22 mouse cellular contexts compared by ENCODE assay signal in genomic region chr3:58561437-58561836, GRCm38 (mm10). TPM values are rescaled to one million over a fixed set of nuclear protein-coding genes. Genes with fewer than 3 reads are reported as not detected.
DNase-seq lines count a peak whose midpoint lies in the region; ATAC-seq and TF ChIP-seq lines count a peak whose summit lies in the region.
"Had no signal": no experiment of that assay in that cellular context is flagged by ENCODE, and none has a peak within 500 bp of the region (broad histone marks: within the 10 kb centered on the region; RNA-seq: fewer than 3 reads in every experiment).

No protein-coding gene starts in this region.

- in situ Hi-C loops in ES-E14 (cut with MboI; ENCODE audit: low sequenced_read_pairs in 2 of 2, unreplicated experiment in 2 of 2): no loop called here

- no peak overlapping the region for H3K27ac ChIP-seq in kidney, embryonic 16.5 days (ENCODE audit: low read length)
- peak overlapping the region; percentile 85; the same call in 1 of the 2 replicates for H3K27ac ChIP-seq in ES-E14 (ENCODE audit: insufficient read depth, low read depth, low read length, poor library complexity, severe bottlenecking)
- H3K27ac ChIP-seq: forebrain, embryonic 10.5 days; gastrocnemius, adult 2 months; liver, embryonic 12.5 days; lung, embryonic 15.5 days; midbrain, embryonic 12.5 days; neural tube, embryonic 15.5 days had no signal

- H3K36me3 ChIP-seq in kidney, embryonic 16.5 days (ENCODE audit: insufficient read depth, low read length): peaks cover 9% of the 10 kb centered on the region; the same call in 1 of the 2 replicates
- peaks cover 6% of the 10 kb centered on the region for H3K36me3 ChIP-seq in ES-E14 (ENCODE audit: control insufficient read depth, insufficient read depth, low read length, poor library complexity, severe bottlenecking)

- no peak for ATAC-seq in kidney, embryonic 16.5 days (ENCODE audit: low FRiP score, low TSS enrichment)
- ATAC-seq: forebrain, postnatal 0 days; hindbrain, embryonic 16.5 days; intestine, embryonic 16.5 days; liver, embryonic 12.5 days had no signal

- H3K9me3 ChIP-seq in kidney, embryonic 16.5 days (ENCODE audit: low read length): no peaks in the 10 kb centered on the region
- no peaks in the 10 kb centered on the region for H3K9me3 ChIP-seq in ES-E14 (ENCODE audit: control insufficient read depth, insufficient read depth, low read depth, low read length)
- H3K9me3 ChIP-seq: lung, embryonic 15.5 days; midbrain, embryonic 12.5 days; neural tube, embryonic 15.5 days had no signal

- no peak overlapping the region for H3K4me3 ChIP-seq in kidney, embryonic 16.5 days (ENCODE audit: low read length)
- no peak overlapping the region for H3K4me3 ChIP-seq in ES-E14 (ENCODE audit: insufficient read depth in 1 of 2, low read depth in 1 of 2, low read length in 2 of 2, poor library complexity in 1 of 2, severe bottlenecking in 1 of 2)
- H3K4me3 ChIP-seq: forebrain, embryonic 10.5 days; gastrocnemius, adult 2 months; liver, embryonic 12.5 days; lung, embryonic 15.5 days; midbrain, embryonic 12.5 days; myocyte; neural tube, embryonic 15.5 days had no signal

- H3K4me2 ChIP-seq in kidney, embryonic 16.5 days (replicated peaks; ENCODE audit: low read depth, low read length): no peak overlapping the region
- H3K4me2 ChIP-seq: liver, embryonic 12.5 days; lung, embryonic 15.5 days; midbrain, embryonic 12.5 days; neural tube, embryonic 15.5 days had no signal

- no peak for TF ChIP-seq POLR2A in brain, embryonic 14.5 days (IDR thresholded peaks at IDR 0.05; ENCODE audit: borderline replicate concordance, extremely low read depth, insufficient read depth, insufficient read length, poor library complexity, severe bottlenecking)

- WGBS in kidney, embryonic 16.5 days: 55% methylated on average over 2 of the region's 2 CpGs

- H3K27me3 ChIP-seq in kidney, embryonic 16.5 days (ENCODE audit: insufficient read depth, low read length): no peaks in the 10 kb centered on the region
- H3K27me3 ChIP-seq: CH12.LX; liver, embryonic 12.5 days; lung, embryonic 15.5 days; midbrain, embryonic 12.5 days; neural tube, embryonic 15.5 days had no signal

- H3K4me1 ChIP-seq in kidney, embryonic 16.5 days (ENCODE audit: insufficient read depth, low read length): no peaks in the 10 kb centered on the region
- H3K4me1 ChIP-seq in ES-E14 (ENCODE audit: control insufficient read depth in 2 of 2, insufficient read depth in 2 of 2, low read length in 2 of 2, poor library complexity in 1 of 2): peaks cover 0 to 7% of the 10 kb centered on the region in 2 experiments; a peak in 1 of 4 replicates
- H3K4me1 ChIP-seq: liver, embryonic 12.5 days; lung, embryonic 15.5 days; midbrain, embryonic 12.5 days; neural tube, embryonic 15.5 days had no signal

- no peak for TF ChIP-seq CTCF in brain, embryonic 14.5 days (IDR thresholded peaks at IDR 0.05; ENCODE audit: borderline replicate concordance, extremely low read depth, insufficient read depth, insufficient read length)

- H3K9ac ChIP-seq in kidney, embryonic 16.5 days (replicated peaks; ENCODE audit: low read length): no peak overlapping the region
- no peak overlapping the region for H3K9ac ChIP-seq in ES-E14 (ENCODE audit: insufficient read depth, low read depth, low read length, poor library complexity, severe bottlenecking)
- H3K9ac ChIP-seq: forebrain, postnatal 0 days; liver, embryonic 12.5 days; lung, embryonic 15.5 days; midbrain, embryonic 12.5 days; neural tube, embryonic 15.5 days had no signal

- peak; percentile 28 for DNase-seq in embryo, embryonic 10.5 days (ENCODE audit: low spot score)
- DNase-seq in embryo, embryonic 9.5 days (ENCODE audit: extremely low spot score): no peak
- DNase-seq in kidney, postnatal 14 days: peak; percentile 16
- peak; percentile 47 for DNase-seq in ES-E14 (ENCODE audit: low read depth, low spot score)
- DNase-seq in brain, embryonic 14.5 days (ENCODE audit: low read depth): peak; percentile 5
- no peak for DNase-seq in layer of hippocampus, adult 9-10 months (ENCODE audit: low spot score)
- DNase-seq in frontal cortex, postnatal 25 days (ENCODE audit: low spot score in 2 of 2): no peak
- DNase-seq: cerebellum, adult 9-10 months; forebrain, postnatal 0 days; gastrocnemius, adult 2 months; lung, postnatal 4 days; thymus, adult 2 months had no signal

TF ChIP-seq in ES-E14, 5 proteins besides CTCF, POLR2A, EP300 and RAD21:
- no peak for TF ChIP-seq CHD2 (IDR thresholded peaks at IDR 0.05; ENCODE audit: low read depth, low read length)
- peak; percentile 34; the same call in 1 of the 2 replicates for TF ChIP-seq ZNF384 (IDR thresholded peaks at IDR 0.05; ENCODE audit: low read depth, low read length)

RNA-seq across cellular contexts. Expression of gene Selenot, which starts 15.0 kb away (rescaled TPM):
- polyA plus RNA-seq in kidney, embryonic 16.5 days (2015; fragmentation: Nextera tagmentation; extraction: Ambion mirVana): 24.3 and 27.3 TPM in 2 replicates
- total RNA-seq in ES-E14 (2012; rRNA removed): 156 and 184 TPM in 2 replicates
- polyA plus RNA-seq in brain, embryonic 14.5 days (2012; rRNA removed): 47.9 and 69.2 TPM in 2 replicates

RNA-seq across cellular contexts. Expression of gene Serp1, which starts 35.7 kb away (rescaled TPM):
- 143 and 156 TPM in 2 replicates for polyA plus RNA-seq in kidney, embryonic 16.5 days (2015; fragmentation: Nextera tagmentation; extraction: Ambion mirVana)
- total RNA-seq in ES-E14 (2012; rRNA removed): 22.4 and 41.8 TPM in 2 replicates
- polyA plus RNA-seq in brain, embryonic 14.5 days (2012; rRNA removed): 30.4 and 32.7 TPM in 2 replicates

RNA-seq across cellular contexts. Expression of gene Eif2a, which starts 35.8 kb away (rescaled TPM):
- polyA plus RNA-seq in kidney, embryonic 16.5 days (2015; fragmentation: Nextera tagmentation; extraction: Ambion mirVana): 54.5 and 55.5 TPM in 2 replicates
- total RNA-seq in ES-E14 (2012; rRNA removed): 63.5 and 88.9 TPM in 2 replicates
- polyA plus RNA-seq in brain, embryonic 14.5 days (2012; rRNA removed): 39.9 and 40.9 TPM in 2 replicates

Comparison
In these comparisons a context has a peak if more than half of its experiments do, and no peak if none do; other contexts are left out.
1. DNase-seq: peak in embryo, embryonic 10.5 days (single experiment), kidney, postnatal 14 days (single experiment), ES-E14 (single experiment) and brain, embryonic 14.5 days (single experiment); none in embryo, embryonic 9.5 days (single experiment), layer of hippocampus, adult 9-10 months (single experiment) and frontal cortex, postnatal 25 days (0 of 2).